Mouse (Mus musculus) CH12F3 (cell line): ENCODE data around the gene Zmiz1.

Source experiments
- in situ Hi-C: fragments of 300-500 bp; cut with MboI; formaldehyde crosslinking; loops from 2 replicates; pipeline ENCODE4 v1.14.3; 2020; ENCODE audit warnings: low sequenced_read_pairs

Gene Zmiz1

DNA sequence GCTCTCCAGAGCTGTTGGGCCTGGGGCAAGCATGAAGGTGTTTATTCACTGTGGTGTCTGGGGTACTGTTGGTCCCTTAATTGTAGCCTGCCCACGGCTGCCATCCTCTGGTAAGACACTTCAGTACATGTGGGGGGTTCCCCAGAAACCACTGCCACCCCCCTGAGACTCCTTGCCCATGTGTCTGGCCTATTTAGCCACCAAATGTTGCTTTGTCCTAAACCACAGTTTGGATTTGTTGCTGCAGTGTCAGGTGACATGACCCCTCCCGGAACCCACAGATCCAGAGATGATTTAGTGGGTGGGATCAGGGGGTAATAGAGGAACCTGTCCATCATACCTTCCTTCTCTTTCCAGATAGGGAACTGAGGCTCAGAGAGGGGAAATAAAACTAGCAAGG is 12.1 kb downstream of the Zmiz1 start:
- in situ Hi-C loops, result loop anchor here (25.0 kb wide), 1 partner anchor 359 kb away; no protein-coding TSS in a partner anchor

GRCm38 (mm10) chr14:25472096-25472861 is 13.3 kb downstream of the Zmiz1 start:
- in situ Hi-C loops, result loop anchor here (25.0 kb wide), 1 partner anchor 360 kb away; no protein-coding TSS in a partner anchor

GRCm38 (mm10) chr14:25472981-25473649 is 14.1 kb downstream of the Zmiz1 start:
- in situ Hi-C loops, result loop anchor here (25.0 kb wide), 1 partner anchor 361 kb away; no protein-coding TSS in a partner anchor

- in situ Hi-C loops, result loop anchor here (25.0 kb wide), 1 partner anchor 362 kb away; no protein-coding TSS in a partner anchor
Observed at GRCm38 (mm10) chr14:25474017-25474416, 15.0 kb downstream of the Zmiz1 start.

DNA sequence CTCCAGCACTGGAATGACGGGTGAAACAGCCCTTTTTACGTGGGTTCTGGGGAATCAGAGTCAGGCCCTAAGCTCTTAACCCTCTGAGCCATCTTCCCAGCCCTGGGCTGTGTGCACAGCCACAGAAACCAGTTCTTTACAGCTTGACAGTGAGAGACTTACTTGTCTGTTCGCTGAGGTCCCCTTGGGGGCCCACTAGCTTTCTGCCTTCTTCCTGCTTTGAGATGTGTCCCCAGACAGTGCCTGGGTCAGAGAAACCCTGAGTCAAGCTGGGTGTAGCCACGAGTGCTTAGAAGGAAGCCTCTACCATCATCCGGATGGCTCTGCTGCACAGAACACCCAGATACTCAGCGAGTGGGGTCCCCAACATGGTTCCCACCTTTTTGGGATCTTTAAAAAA is 15.7 kb downstream of the Zmiz1 start:
- in situ Hi-C loops, result loop anchor here (25.0 kb wide), 1 partner anchor 362 kb away; no protein-coding TSS in a partner anchor

DNA sequence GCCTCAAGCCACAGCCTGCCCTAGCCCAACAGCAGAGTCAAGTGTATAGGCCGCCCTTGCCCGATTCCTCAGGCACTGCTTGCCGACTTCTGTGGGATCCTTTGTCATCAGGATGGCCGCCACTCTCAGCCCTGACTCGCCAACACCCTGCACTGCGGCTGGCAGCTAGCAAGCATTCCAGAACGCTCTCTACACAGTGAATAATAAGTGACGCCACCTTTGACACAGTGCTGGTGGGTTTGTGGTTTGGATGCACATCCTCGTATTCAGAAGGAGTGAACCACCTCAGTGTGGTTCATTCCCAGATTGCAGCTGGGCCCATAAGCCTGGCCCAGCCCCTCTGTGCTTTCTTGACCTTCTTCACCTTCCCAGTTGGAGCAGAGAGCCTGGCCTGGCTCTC is 17.1 kb downstream of the Zmiz1 start:
- in situ Hi-C loops, result no loop called here

DNA sequence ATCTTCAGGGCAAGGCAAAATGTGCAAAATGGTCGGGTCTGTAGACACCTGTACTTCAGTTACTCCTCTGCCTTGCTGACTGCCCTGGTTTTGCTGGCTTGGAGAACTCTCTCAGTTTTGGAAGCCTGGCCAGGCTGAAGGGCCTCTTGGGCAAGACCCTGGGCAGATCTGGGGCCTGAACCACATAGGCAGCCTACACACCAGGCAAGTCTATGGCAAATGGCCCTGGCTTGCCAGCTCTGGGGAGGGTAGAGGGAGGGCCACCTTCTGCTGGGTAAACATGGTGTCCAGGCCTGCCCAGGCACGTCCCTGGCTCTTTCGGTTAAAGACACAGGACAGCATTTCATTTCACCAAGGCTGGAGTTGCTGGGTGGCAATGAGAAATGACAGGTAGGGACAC is 17.5 kb downstream of the Zmiz1 start:
- in situ Hi-C loops, result no loop called here

- in situ Hi-C loops, result no loop called here
Observed at GRCm38 (mm10) chr14:25477268-25477667, 18.3 kb downstream of the Zmiz1 start.

DNA sequence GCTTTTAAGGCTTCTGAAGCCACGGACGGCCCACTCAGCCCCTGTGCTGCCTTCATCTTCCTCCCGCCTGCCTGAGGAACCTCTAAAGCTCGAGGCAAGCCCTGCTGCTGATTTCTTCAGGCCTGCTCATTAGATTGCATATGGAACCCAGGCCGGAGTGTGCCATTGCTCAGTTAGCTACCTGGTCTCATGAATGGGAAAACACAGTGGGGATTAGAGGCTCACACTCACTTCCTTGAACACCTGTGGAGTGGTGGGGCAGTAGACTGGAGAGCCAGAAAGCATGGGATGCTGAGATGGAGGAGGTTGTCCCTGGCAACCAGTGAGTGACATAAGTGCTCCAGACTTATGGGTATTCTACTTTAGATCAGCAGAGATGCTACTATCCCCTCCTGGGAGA is 19.3 kb downstream of the Zmiz1 start:
- in situ Hi-C loops, result no loop called here

GRCm38 (mm10) chr14:25478755-25479154 is 19.8 kb downstream of the Zmiz1 start:
- in situ Hi-C loops, result no loop called here

- in situ Hi-C loops, result no loop called here
Observed at GRCm38 (mm10) chr14:25479841-25480252, 20.9 kb downstream of the Zmiz1 start.

DNA sequence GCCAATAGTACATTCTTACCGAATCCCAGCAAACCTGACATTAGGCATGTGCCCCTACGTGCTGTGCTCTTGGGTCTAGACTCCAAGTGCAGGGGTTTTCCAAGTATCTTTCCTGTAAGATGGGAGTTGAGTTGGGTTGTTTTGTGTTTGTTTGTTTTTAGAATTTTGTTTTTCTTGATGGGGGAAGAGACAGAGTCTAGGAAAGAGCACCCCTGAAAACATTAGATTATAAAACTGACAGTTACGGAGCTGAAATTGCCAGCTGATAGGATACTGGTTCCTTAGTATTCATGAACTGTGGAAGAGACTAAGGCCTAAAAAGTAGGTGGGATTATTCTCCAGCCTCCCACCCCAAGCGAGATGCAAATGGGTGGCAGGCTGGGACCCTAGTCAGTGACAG is 21.5 kb downstream of the Zmiz1 start:
- in situ Hi-C loops, result no loop called here

DNA sequence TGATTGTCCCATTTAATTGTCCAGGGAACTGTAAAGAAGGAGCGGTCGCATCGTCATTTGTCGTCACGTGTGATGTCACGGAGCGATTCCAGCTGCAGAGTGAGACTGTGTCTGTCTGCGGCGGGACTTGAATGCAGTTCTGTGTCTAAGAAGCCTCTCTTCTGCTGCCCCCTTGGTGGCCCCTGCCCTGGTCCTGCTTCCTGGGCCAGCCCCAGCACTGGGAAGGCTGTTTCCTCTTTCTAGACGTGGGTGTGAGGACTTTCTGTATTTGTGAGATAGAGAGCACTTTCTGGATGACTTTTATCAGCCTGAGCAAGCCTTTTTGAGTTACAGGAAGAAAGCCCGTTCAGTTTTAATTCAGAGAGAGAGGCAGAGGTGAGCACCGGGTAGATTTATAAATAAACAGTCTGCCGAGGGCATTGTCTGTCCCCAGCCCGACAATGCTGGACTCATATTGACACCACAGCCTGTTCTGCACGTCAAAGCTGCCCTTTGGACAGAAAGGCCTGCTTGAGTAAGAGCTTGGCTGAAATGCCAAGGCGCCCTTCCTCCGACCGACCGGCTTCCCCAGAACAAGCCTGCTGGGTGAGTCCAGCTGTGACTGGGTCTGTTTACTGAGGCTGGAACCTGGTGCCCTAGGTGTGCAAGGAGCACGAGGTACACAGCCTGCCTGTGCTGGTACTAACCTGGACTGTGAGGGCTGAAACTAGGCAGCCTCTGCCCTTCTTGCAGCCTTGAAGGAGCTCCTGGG is 22.1 kb downstream of the Zmiz1 start:
- in situ Hi-C loops, result no loop called here

DNA sequence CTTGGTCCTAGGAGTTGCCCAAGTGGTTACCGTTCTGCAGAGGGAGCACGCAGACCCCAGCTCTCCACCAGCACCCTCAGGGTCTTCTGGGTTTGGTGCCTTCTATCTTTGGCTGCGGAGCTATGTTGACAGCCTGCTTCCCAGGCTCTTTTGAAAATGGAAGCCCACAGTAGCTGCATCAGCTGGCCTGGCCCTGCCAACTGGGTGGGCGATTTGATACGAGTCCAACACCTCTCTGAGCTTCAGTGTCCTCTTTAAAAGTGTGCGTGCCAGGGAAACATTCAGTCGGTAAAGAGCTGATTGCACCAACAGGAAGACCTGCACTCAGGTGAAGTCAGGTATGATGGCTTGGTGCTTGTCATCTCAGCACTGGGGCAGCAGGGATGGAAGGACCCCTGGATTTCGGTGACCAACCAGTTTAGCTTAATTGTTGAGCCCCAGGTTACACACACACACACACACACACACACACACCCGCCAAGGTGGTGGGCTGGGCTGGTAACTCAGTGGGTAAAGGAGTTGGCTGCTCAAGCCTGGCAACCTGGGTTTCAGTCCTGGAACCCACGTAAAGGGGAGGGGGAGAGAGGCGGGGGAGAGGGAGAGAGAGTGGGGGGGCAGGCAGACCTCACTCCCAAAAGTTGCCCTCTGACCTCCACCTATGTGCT is 22.8 kb downstream of the Zmiz1 start:
- in situ Hi-C loops, result no loop called here

DNA sequence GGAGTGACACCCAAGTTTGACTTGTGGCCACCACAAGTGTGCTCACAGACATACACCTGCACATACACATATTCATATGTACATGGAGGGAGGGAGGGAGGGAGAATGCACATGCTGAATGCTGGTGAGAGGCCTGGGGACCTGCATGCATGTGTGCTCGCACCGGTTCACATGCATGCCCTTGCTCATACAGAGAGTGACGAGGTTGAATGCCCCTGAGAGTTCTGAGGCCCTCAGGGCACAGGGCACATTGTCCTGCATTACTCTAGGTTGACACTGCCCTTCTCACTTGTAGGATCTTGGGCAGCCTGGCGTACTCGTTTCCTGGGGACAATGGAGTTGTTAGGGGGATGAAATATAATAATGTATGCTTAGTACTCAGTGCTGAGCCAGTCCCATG is 23.4 kb downstream of the Zmiz1 start:
- in situ Hi-C loops, result no loop called here

DNA sequence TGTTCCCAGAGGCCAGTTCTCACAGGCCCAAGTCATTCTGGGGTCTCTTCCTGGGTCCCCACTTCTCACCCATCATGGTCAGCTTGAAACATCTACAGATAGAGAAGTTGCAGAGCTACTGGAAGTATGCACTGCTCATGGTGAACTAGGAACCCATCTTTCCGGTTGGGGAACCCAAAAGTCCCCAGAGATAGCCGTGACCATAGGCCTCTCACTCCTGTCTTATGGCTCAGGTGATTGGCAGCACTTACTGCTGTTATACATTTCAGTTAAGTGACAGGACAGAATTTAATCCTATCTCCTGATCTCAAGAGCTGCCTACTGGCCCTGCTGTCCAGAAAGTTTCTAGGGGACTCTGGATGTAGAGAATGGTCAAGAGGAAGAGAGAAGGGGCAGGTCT is 24.3 kb downstream of the Zmiz1 start:
- in situ Hi-C loops, result no loop called here

DNA sequence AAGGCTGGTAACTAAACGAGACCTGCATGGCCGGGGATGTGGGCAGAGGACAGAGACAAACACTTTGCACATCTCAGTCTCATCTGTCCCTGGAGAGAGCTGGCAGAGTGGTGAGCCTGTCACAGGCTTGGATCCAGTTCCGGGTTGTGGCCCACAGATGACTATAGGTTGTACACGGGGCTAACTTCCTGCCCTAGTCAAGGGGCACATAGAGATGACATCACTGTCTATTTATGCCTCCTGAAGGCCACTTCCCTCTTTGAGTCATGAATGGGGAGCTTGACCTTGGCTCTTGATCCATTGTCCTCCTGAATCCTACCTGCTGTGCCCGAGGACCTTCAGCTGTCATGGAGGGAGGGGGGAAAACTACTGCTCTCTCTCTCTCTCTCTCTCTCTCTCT is 25.1 kb downstream of the Zmiz1 start:
- in situ Hi-C loops, result no loop called here

- in situ Hi-C loops, result no loop called here
Observed at GRCm38 (mm10) chr14:25486220-25486619, 27.2 kb downstream of the Zmiz1 start.

- in situ Hi-C loops, result no loop called here
Observed at GRCm38 (mm10) chr14:25486742-25487469, 27.9 kb downstream of the Zmiz1 start.

DNA sequence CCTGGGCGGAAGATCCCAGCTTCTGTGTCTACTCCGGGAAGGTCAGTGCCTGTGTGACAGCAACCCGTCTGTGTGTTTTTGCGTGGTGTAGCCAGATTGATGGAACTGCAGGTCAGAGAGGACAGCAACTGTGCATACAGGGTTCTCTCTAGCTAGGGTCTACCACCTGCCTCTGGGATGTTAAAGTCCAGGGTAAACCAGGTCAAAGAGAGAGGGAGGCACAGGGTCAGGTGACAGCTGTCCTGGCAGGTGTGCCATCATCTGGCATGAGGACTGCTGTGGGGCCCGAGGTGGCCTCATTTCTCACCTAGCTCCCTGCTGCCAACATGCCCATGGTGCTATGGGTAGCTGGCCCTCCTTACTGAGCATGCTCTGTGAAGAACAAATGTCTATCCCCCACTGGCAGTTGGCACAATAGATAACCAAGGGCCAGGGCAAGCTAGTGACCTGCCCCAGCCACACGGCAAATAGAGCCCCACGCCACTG is 28.5 kb downstream of the Zmiz1 start:
- in situ Hi-C loops, result no loop called here
